ENCODE assay signal across 12 mouse cellular contexts in genomic region chr1:84417761-84418238, GRCm38 (mm10). TPM values are rescaled to one million over a fixed set of nuclear protein-coding genes. Genes with fewer than 3 reads are reported as not detected.
DNase-seq lines count a peak whose midpoint lies in the region; ATAC-seq and TF ChIP-seq lines count a peak whose summit lies in the region.
"Had no signal": no experiment of that assay in that cellular context is flagged by ENCODE, and none has a peak within 500 bp of the region (broad histone marks: within the 10 kb centered on the region; RNA-seq: fewer than 3 reads in every experiment).

No protein-coding gene starts in this region.

- no peaks in the 10 kb centered on the region for H3K4me1 ChIP-seq in lung, embryonic 16.5 days (replicated peaks; ENCODE audit: control insufficient read depth, insufficient read depth, low read length)
- H3K4me1 ChIP-seq in hindbrain, embryonic 14.5 days (replicated peaks; ENCODE audit: control insufficient read depth, insufficient read depth, low read length), result 0 out of 2 replicates have a peak, but pooled peaks cover 4% of the 10 kb centered on the region
- no peaks in the 10 kb centered on the region for H3K4me1 ChIP-seq in liver, postnatal 0 days (ENCODE audit: insufficient read depth)
- H3K4me1 ChIP-seq: megakaryocyte, embryonic 14.5 days had no signal

- peak; percentile 84 for ATAC-seq in lung, embryonic 16.5 days (ENCODE audit: low read depth)
- peak; percentile 59; the same call in 1 of the 2 replicates for ATAC-seq in hindbrain, embryonic 14.5 days (ENCODE audit: low FRiP score)
- ATAC-seq in liver, postnatal 0 days, result no peak

- H3K27ac ChIP-seq in lung, embryonic 16.5 days (ENCODE audit: low read length), result no peak overlapping the region
- no peak overlapping the region for H3K27ac ChIP-seq in hindbrain, embryonic 14.5 days
- no peak overlapping the region for H3K27ac ChIP-seq in liver, postnatal 0 days (ENCODE audit: low read depth)
- H3K27ac ChIP-seq: heart, embryonic 13.5 days had no signal

- no peak overlapping the region for H3K9ac ChIP-seq in lung, embryonic 16.5 days (ENCODE audit: low read length)
- H3K9ac ChIP-seq in hindbrain, embryonic 14.5 days, result no peak overlapping the region
- no peak overlapping the region for H3K9ac ChIP-seq in liver, postnatal 0 days (replicated peaks)
- H3K9ac ChIP-seq: heart, embryonic 13.5 days had no signal

- no peaks in the 10 kb centered on the region for H3K9me3 ChIP-seq in lung, embryonic 16.5 days (ENCODE audit: control insufficient read depth, low read length)
- H3K9me3 ChIP-seq in hindbrain, embryonic 14.5 days (ENCODE audit: control insufficient read depth, low read length), result no peaks in the 10 kb centered on the region
- H3K9me3 ChIP-seq in liver, postnatal 0 days (ENCODE audit: low read length), result no peaks in the 10 kb centered on the region
- H3K9me3 ChIP-seq: heart, embryonic 13.5 days had no signal

- H3K27me3 ChIP-seq in lung, embryonic 16.5 days (ENCODE audit: control insufficient read depth, insufficient read depth, low read depth, low read length), result no peaks in the 10 kb centered on the region
- no peaks in the 10 kb centered on the region for H3K27me3 ChIP-seq in hindbrain, embryonic 14.5 days (ENCODE audit: control insufficient read depth, insufficient read depth, low read length)
- no peaks in the 10 kb centered on the region for H3K27me3 ChIP-seq in liver, postnatal 0 days (ENCODE audit: insufficient read depth, low read length)
- H3K27me3 ChIP-seq: heart, embryonic 13.5 days; megakaryocyte, embryonic 14.5 days had no signal

- no peak overlapping the region for H3K4me2 ChIP-seq in lung, embryonic 16.5 days (ENCODE audit: low read depth, low read length)
- no peak overlapping the region for H3K4me2 ChIP-seq in hindbrain, embryonic 14.5 days (replicated peaks)
- H3K4me2 ChIP-seq in liver, postnatal 0 days (ENCODE audit: low read depth, low read length), result no peak overlapping the region
- H3K4me2 ChIP-seq: heart, embryonic 13.5 days had no signal

- DNase-seq in lung, postnatal 25 days (ENCODE audit: low spot score), result no peak
- peak; percentile 39 for DNase-seq in hindbrain, embryonic 14.5 days (ENCODE audit: low spot score)
- DNase-seq in kidney, postnatal 25 days, result peak; percentile 29 to 44
- DNase-seq in retina, postnatal 7 days (ENCODE audit: low read depth, low spot score), result peak; percentile 28
- DNase-seq in frontal cortex, postnatal 36 days (ENCODE audit: low spot score in 2 of 2), result no peak
- DNase-seq in liver, postnatal 0 days, result no peak
- DNase-seq: adrenal gland, adult 8-10 months; cerebellum, adult 9-10 months; thymus, postnatal 4 days had no signal

- H3K4me3 ChIP-seq in lung, embryonic 16.5 days (ENCODE audit: low read length), result no peak overlapping the region
- H3K4me3 ChIP-seq in hindbrain, embryonic 14.5 days (replicated peaks; ENCODE audit: low read length), result no peak overlapping the region
- no peak overlapping the region for H3K4me3 ChIP-seq in liver, postnatal 0 days (ENCODE audit: low read depth, low read length)
- H3K4me3 ChIP-seq: heart, embryonic 13.5 days; megakaryocyte, embryonic 14.5 days had no signal

- 37% methylated on average over 9 of the region's 9 CpGs for WGBS in lung, embryonic 16.5 days
- 61% methylated on average over 9 of the region's 9 CpGs for WGBS in hindbrain, embryonic 14.5 days
- WGBS in liver, postnatal 0 days (ENCODE audit: insufficient replicate concordance), result 81% methylated on average over 9 of the region's 9 CpGs

- H3K36me3 ChIP-seq in lung, embryonic 16.5 days (ENCODE audit: control insufficient read depth, insufficient read depth, low read length), result no peaks in the 10 kb centered on the region
- peaks cover 13% of the 10 kb centered on the region; the same call in 1 of the 2 replicates for H3K36me3 ChIP-seq in hindbrain, embryonic 14.5 days (replicated peaks; ENCODE audit: control insufficient read depth, insufficient read depth)
- no peaks in the 10 kb centered on the region for H3K36me3 ChIP-seq in liver, postnatal 0 days (replicated peaks; ENCODE audit: insufficient read depth, low read length)
- H3K36me3 ChIP-seq: heart, embryonic 13.5 days had no signal

- TF ChIP-seq CTCF in liver, postnatal 0 days (IDR thresholded peaks at IDR 0.05; ENCODE audit: low read depth), result no peak

- TF ChIP-seq EP300 in liver, postnatal 0 days (IDR thresholded peaks at IDR 0.05; ENCODE audit: low read depth), result no peak

RNA-seq across cellular contexts. Expression of gene Pid1, which starts 53.8 kb away (rescaled TPM):
- polyA plus RNA-seq in lung, embryonic 16.5 days (2015; fragmentation: Nextera tagmentation; extraction: Ambion mirVana), result 14.3 and 18.6 TPM in 2 replicates
- 103 TPM in 2 replicates for polyA plus RNA-seq in hindbrain, embryonic 14.5 days (2014; fragmentation: Nextera tagmentation; extraction: Ambion mirVana)
- 35.3 and 38.9 TPM in 2 replicates for polyA plus RNA-seq in liver, postnatal 0 days (2015; fragmentation: Nextera tagmentation; extraction: Ambion mirVana)

Comparison
In these comparisons a context has a peak if more than half of its experiments do, and no peak if none do; other contexts are left out.
1. DNase-seq: peak in hindbrain, embryonic 14.5 days (single experiment), kidney, postnatal 25 days (2 of 2) and retina, postnatal 7 days (single experiment); none in lung, postnatal 25 days (single experiment), frontal cortex, postnatal 36 days (0 of 2) and liver, postnatal 0 days (single experiment).